Mouse (Mus musculus) embryonic fibroblast, embryonic 13.5 days (primary cell): ENCODE measurements around the gene Ptrh2. TPM values are rescaled to one million over a fixed set of nuclear protein-coding genes. Genes with fewer than 3 reads are reported as not detected.
"Not testable (repeated sequence)": the region's sequence is repeated elsewhere in the genome, so short reads cannot be mapped to it uniquely, and the experiment has no call there.

Source experiments
- H3K27ac ChIP-seq: 2 replicates; pipeline ENCODE4 v1.5.1; 2012; ENCODE audit warnings: low read length, control low read depth, inconsistent platforms; ENCODE audit not compliant: insufficient read depth
- H3K4me1 ChIP-seq: 2 replicates; pipeline ENCODE4 v1.6.1; 2011; ENCODE audit warnings: low read length; ENCODE audit not compliant: control insufficient read depth, insufficient read depth
- H3K4me3 ChIP-seq: 2 replicates; pipeline ENCODE4 v1.5.1; 2011; ENCODE audit warnings: mild to moderate bottlenecking, control low read depth, low read length; ENCODE audit not compliant: insufficient read depth
- CTCF ChIP-seq: IDR thresholded peaks from 2 replicates; pipeline ENCODE4 v1.5.1; 2011; ENCODE audit warnings: mild to moderate bottlenecking, control low read depth, low read length, moderate library complexity, borderline replicate concordance; ENCODE audit not compliant: insufficient read depth
- POLR2A ChIP-seq: IDR thresholded peaks from 2 replicates; pipeline ENCODE4 v1.6.1; 2011; ENCODE audit warnings: low read depth, mild to moderate bottlenecking, control low read depth, low read length, moderate library complexity
- polyA plus RNA-seq: library from polyadenylated mRNA; stranded (reverse); fragments of >200 nt; gene quantifications from 2 replicates; pipeline ENCODE4 v1.2.4, GENCODE M21; 2011; ENCODE audit warnings: low read depth; ENCODE audit not compliant: missing spikeins, insufficient read length

The Ptrh2 gene
- polyA plus RNA-seq, 1 experiment, result 18.3 TPM

DNA sequence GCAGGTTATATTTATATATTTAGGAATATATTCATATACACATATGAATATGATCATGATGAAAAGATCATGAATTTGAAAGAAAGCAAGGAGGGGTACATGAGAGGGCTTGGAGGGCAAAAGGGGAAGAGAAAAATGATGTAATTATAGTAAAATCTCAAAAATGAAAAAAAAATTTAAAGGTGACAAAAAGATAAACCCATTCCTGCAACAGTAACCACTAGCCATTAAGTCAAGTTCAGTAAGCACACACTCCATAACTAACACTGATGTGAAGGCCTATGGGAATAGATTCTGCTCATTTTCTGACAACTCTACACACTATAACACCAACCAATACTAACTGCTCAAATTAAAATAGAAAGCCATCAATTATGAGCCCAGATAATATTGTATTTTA, 41.8 kb downstream of the Ptrh2 start:
- H3K4me1 ChIP-seq, result no peaks in the 10 kb centered on the region
- no peak overlapping the region for H3K4me3 ChIP-seq
- H3K27ac ChIP-seq, result no peak overlapping the region
- TF ChIP-seq CTCF (no peak), POLR2A (no peak)

DNA sequence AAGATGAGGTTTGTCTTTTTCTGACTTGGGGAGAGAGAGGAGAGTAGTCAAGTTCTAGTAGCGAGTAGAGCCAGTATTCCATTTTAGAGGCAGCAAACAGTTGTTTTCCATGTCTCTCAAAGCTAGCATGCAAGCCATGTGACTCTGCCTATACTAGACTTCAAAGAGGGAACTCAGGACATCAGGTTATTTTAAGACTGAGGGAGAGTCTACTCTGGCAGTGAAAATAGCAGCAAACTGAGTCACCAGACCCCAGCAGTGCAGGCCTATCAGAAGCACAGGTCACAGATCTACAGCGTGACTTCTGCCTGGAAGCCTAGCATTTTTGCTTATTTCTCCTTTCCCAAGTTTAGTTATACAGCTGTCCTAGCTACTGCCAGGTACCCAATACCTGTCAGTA, 47.7 kb downstream of the Ptrh2 start:
- Histone ChIP-seq H3K27ac (peak overlapping the region; percentile 41), H3K4me1 (peaks cover 9% of the 10 kb centered on the region; the same call in 1 of the 2 replicates), H3K4me3 (no peak overlapping the region)
- TF ChIP-seq POLR2A (no peak), CTCF (no peak)

DNA sequence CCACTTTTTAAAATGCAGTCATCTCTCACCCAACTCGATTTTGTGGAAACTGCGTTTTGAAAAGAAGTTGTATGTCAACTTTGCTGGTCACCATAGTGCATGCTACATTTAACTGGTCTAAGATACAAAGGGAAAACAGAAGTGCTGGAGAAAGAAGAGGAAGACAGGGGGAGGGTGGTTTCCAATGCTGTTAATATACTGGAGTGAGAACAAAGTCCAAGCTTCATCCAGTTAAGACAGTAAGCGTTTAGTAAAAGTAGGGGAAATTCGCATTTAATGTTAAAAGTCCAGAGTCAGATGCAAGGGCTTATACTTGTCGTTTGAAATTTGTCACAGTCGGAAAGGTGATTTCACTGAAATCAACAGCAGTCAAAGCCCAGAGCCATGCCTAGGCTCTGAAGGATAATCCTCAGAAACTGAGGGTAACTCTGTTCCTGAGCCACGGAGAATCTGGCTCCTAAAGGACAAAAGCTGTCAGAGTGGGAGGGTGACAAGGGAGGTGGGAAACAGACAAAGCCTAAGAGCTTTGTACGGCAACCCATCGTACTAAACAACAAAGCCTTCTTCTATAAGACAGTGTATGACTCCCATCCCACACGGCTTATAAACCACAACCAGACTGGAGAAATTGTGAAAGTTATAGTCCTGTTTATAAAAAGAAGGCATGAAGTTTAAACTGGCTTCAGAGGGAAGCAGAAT, 50.6 kb downstream of the Ptrh2 start:
- TF ChIP-seq CTCF (no peak), POLR2A (no peak)

DNA sequence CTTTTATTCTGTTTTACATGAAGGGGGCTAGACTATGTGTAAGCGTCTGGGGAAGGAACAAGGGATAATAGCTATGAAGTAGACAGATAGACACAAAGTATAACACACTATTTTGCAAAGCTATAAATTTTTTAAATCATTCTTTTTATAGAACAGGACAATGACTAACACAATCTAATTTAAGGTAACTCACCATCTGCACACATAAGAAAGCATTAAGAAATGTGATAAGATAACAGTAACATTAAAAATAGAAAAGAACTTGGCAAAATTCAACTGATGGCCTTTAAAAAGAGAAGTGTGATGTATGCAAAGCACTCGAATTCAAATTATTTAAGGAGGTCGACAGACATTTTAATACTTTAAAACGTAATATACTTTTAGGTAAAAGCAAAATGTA, 51.2 kb downstream of the Ptrh2 start:
- Histone ChIP-seq H3K4me3 (no peak overlapping the region), H3K27ac (no peak overlapping the region), H3K4me1 (peaks cover 9% of the 10 kb centered on the region; the same call in 1 of the 2 replicates)
- no peak for TF ChIP-seq CTCF
- no peak for TF ChIP-seq POLR2A

More for the DNA sequence above, 50.6 kb downstream of the Ptrh2 start:
- Histone ChIP-seq H3K4me1 (peaks cover 9% of the 10 kb centered on the region; the same call in 1 of the 2 replicates), H3K4me3 (no peak overlapping the region), H3K27ac (no peak overlapping the region)

DNA sequence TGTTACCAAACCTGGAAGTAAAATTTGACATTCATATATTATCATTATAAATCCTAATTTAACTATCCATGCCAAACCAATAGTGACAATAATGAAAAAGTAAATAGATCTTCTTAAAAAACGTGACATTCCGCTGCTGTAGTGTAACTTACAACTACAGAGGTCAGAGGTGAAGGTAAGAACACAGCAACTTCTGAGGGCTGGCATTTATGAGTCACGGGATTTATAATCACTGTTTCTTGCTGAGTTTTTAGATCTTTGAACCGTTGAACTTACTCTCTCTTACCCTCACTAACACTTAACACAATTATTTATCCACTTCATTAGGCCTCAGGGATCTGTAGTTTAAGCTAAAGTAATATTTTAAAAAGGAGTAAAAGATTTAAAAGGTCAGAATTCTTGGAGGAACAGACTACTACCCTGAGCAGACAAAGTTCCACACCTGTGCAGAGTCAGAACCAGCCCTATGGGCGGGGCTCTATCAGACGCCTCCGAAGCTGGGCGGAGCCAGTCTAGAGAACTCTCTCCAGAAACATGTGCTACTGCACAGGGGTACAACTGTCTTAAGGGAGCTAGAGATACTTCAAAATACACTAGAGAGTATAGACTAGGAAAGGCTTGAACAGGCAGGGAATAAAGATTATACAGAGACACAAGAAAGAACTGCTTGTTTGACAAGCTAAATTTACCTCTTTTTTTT, 53.7 kb downstream of the Ptrh2 start:
- TF ChIP-seq POLR2A, result no peak
- TF ChIP-seq CTCF, result no peak
- H3K4me1 ChIP-seq, result peaks cover 3% of the 10 kb centered on the region; the same call in 1 of the 2 replicates
- H3K27ac ChIP-seq, result no peak overlapping the region
- no peak overlapping the region for H3K4me3 ChIP-seq

DNA sequence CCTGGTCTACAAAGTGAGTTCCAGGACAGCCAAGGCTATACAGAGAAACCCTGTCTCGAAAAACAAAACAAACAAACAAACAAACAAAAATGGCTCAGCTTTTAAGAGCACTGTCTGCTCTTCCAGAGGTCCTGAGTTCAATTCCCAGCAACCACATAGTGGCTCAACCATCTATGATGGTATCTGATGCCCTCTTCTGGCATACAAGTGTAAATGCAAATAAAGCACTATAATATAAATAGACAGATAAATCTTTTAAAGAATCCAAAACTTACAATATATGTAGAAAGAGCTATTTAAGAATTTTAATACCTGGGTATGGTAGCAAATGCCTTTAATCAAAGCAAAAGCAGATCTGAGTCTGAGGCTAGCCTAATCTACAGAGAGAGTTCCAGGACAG, 54.5 kb downstream of the Ptrh2 start:
- not testable (repeated sequence) for H3K4me3 ChIP-seq, H3K4me1 ChIP-seq, H3K27ac ChIP-seq

DNA sequence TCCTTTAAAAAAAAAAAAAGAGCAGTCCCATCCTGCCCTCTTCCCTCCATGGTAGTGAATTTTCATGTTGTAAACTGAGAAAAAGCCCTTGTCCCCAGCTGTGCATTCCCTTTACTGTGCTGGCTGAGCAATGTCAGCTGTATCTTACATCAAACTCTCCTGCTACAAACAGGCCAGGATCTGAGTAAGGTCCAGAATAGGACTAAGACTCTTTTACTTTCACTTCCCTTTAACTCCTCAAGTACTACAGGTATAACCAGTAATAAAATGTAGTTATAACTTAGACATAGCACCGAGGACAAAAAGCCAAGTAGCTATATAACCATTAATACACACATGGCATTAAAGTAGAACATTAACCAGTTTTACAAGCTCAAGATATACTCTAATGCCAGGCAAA, 55.2 kb downstream of the Ptrh2 start:
- Histone ChIP-seq H3K4me1 (no peaks in the 10 kb centered on the region; the same call in 1 of the 2 replicates), H3K4me3 (no peak overlapping the region), H3K27ac (no peak overlapping the region)
- TF ChIP-seq POLR2A, result no peak
- TF ChIP-seq CTCF, result no peak

DNA sequence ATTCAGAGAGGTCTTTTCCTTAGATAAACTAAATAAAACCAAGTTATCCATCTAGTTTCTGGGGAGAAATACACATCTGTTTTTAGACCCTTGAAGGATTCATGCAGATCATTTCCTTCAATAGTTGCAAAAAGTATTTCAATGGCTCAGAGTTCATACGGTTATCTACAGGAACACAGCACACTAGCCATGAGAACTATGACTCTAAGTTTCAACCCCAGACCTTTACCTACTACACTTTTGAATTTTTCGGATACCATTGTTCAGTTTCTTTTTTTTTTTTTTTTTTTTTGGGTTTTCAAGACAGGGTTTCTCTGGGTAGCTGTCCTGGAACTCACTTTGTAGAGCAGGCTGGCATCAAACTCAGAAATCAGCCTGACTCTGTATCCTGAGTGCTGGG, 55.7 kb downstream of the Ptrh2 start:
- Histone ChIP-seq H3K4me1 (no peaks in the 10 kb centered on the region; the same call in 1 of the 2 replicates), H3K4me3 (no peak overlapping the region), H3K27ac (no peak overlapping the region)
- TF ChIP-seq POLR2A (no peak), CTCF (no peak)

DNA sequence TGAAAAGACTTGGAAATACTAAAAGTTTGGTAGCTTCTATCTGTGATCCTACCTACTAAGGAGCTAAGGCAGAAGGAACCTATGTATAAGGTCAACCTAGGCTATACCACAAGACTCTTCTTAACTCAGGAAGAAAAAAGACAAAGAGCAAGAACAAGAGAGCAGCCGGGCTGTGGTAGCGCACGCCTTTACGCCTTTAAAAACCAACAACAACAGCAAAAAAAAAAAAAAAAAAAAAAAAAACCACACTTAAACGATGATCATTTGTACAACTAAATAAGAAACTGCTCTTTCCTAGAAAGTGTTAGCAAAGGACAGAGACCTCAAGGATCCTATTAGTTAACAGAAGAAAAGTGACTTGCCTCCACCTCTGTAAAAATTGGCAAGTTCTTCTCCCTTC, 57.7 kb downstream of the Ptrh2 start:
- Histone ChIP-seq H3K4me1 (peaks cover 11% of the 10 kb centered on the region), H3K4me3 (no peak overlapping the region), H3K27ac (no peak overlapping the region)
- no peak for TF ChIP-seq POLR2A
- no peak for TF ChIP-seq CTCF

Other genes starting within 250 kb of the Ptrh2 start
- gene Rnft1, start 199.3 kb upstream of the Ptrh2 start, polyA plus RNA-seq, result 72.6 and 83.5 TPM in 2 replicates
- 70.3 and 71.4 TPM in 2 replicates for gene Rps6kb1, start 139.2 kb upstream of the Ptrh2 start, polyA plus RNA-seq
- gene Tubd1, start 139.0 kb upstream of the Ptrh2 start, polyA plus RNA-seq, result 6.4 and 8.2 TPM in 2 replicates
- gene Vmp1, start 149 bp upstream of the Ptrh2 start, polyA plus RNA-seq, result 525 and 577 TPM in 2 replicates
- gene Cltc, start 73.6 kb downstream of the Ptrh2 start, polyA plus RNA-seq, result 468 and 511 TPM in 2 replicates
- gene Dhx40, start 123.8 kb downstream of the Ptrh2 start, polyA plus RNA-seq, result 33.7 and 38.9 TPM in 2 replicates